Mouse (Mus musculus) midbrain, embryonic 10.5 days (tissue): ENCODE measurements at regions not wholly inside any gene's neighbourhood (a gene's known extent, or its start where the extent isn't known, plus 50 kb on each side); places are given as distances from the start of the nearest gene placed in this dataset.

Experiments
- DNase-seq: peaks from one replicate; pipeline ENCODE4 v3.0.0-alpha.2; 2017; ENCODE audit warnings: low spot score
- H3K27ac ChIP-seq: fragments of 300-500 bp; sonication (generic); replicated peaks from 2 replicates; pipeline ENCODE4 v1.5.1; 2016; ENCODE audit warnings: mild to moderate bottlenecking
- H3K27me3 ChIP-seq: fragments of 300-500 bp; sonication (generic); 2 replicates; pipeline ENCODE4 v1.6.1; 2016; ENCODE audit warnings: low read depth, mild to moderate bottlenecking; ENCODE audit not compliant: poor library complexity, severe bottlenecking
- H3K36me3 ChIP-seq: fragments of 300-500 bp; sonication (generic); 2 replicates; pipeline ENCODE4 v1.6.1; 2016; ENCODE audit warnings: mild to moderate bottlenecking, moderate library complexity
- H3K4me1 ChIP-seq: fragments of 300-500 bp; sonication (generic); 2 replicates; pipeline ENCODE4 v1.6.1; 2016
- H3K4me3 ChIP-seq: fragments of 300-500 bp; sonication (generic); 2 replicates; pipeline ENCODE4 v1.5.1; 2016; ENCODE audit warnings: mild to moderate bottlenecking, moderate library complexity
- H3K9me3 ChIP-seq: fragments of 300-500 bp; sonication (generic); replicated peaks from 2 replicates; pipeline ENCODE4 v1.6.1; 2016; ENCODE audit warnings: mild to moderate bottlenecking
- WGBS: fragments of 180-500 bp; shearing (Covaris S2); methylation state at CpG from one replicate; pipeline ENCODE4 v1.1.7; 2016; 5-methylcytosine and 5-hydroxymethylcytosine counted together

- 63% methylated on average over 9 of the region's 9 CpGs for WGBS
- Histone ChIP-seq H3K4me1 (peaks cover 62% of the 10 kb centered on the region), H3K9me3 (no peaks in the 10 kb centered on the region)
Observed at GRCm38 (mm10) chr2:106080626-106081025, 77.3 kb upstream of the Dnajc24 start.

GRCm38 (mm10) chr2:106078591-106078990 lies 75.2 kb upstream of the Dnajc24 start:
- DNase-seq = no peak
- 32% methylated on average over 3 of the region's 3 CpGs for WGBS
- H3K4me3 ChIP-seq = no peak overlapping the region
- H3K27me3 ChIP-seq = peaks cover 38% of the 10 kb centered on the region
- H3K36me3 ChIP-seq = no peaks in the 10 kb centered on the region
- H3K4me1 ChIP-seq = peaks cover 44% of the 10 kb centered on the region
- H3K9me3 ChIP-seq = no peaks in the 10 kb centered on the region
- no peak overlapping the region for H3K27ac ChIP-seq

More at GRCm38 (mm10) chr2:106080626-106081025, 77.3 kb upstream of the Dnajc24 start:
- H3K4me3 ChIP-seq = no peak overlapping the region
- H3K36me3 ChIP-seq = no peaks in the 10 kb centered on the region
- DNase-seq = no peak
- H3K27me3 ChIP-seq = peaks cover 32% of the 10 kb centered on the region
- peak overlapping the region; percentile 55 for H3K27ac ChIP-seq

DNA sequence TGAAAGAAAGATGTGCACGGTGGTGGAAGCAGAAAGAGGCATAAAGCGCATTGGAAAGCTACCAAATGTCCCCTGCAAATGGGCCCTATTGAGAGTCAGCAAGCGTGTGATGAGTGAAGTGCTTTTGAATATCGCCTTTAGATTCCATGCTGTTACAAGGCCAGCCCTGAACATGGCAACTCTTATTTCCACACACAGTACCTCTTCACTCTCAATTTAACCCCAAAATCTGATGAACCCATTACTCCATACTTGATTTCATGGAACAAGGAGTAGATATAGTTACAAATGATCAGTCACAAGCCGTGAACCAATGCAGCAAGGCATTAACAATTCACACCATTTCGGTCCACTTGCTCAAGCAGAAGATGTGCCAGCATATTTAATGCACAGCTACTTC lies 71.1 kb upstream of the Dnajc24 start:
- Histone ChIP-seq H3K36me3 (no peaks in the 10 kb centered on the region), H3K27me3 (peaks cover 36% of the 10 kb centered on the region), H3K27ac (no peak overlapping the region), H3K4me1 (peaks cover 9% of the 10 kb centered on the region), H3K4me3 (no peak overlapping the region), H3K9me3 (no peaks in the 10 kb centered on the region)
- WGBS = 60% methylated on average over 6 of the region's 6 CpGs
- DNase-seq = no peak

- WGBS = 94% methylated on average over 2 of the region's 2 CpGs
- no peak overlapping the region for H3K4me3 ChIP-seq
- H3K27ac ChIP-seq = no peak overlapping the region
- H3K36me3 ChIP-seq = no peaks in the 10 kb centered on the region
- H3K9me3 ChIP-seq = no peaks in the 10 kb centered on the region
- no peak for DNase-seq
- 0 out of 2 replicates have a peak, but pooled peaks cover 6% of the 10 kb centered on the region for H3K27me3 ChIP-seq
- H3K4me1 ChIP-seq = peaks cover 5% of the 10 kb centered on the region
Observed at GRCm38 (mm10) chr2:106064316-106064715, 61.0 kb upstream of the Dnajc24 start.
